Mouse (Mus musculus) megakaryocyte, embryonic 14.5 days (primary cell): Measurements from ENCODE around the gene Scarb1. TPM values are rescaled to one million over a fixed set of nuclear protein-coding genes. Genes with fewer than 3 reads are reported as not detected.

Source experiments
- H3K27me3 ChIP-seq: replicated peaks from 2 replicates; pipeline ENCODE3; 2012; ENCODE audit warnings: inconsistent platforms
- H3K36me3 ChIP-seq: replicated peaks from 2 replicates; pipeline ENCODE3; 2012; ENCODE audit warnings: low read length, inconsistent platforms, mixed read lengths
- H3K4me1 ChIP-seq: 2 replicates; pipeline ENCODE4 v1.6.1; 2012; ENCODE audit warnings: inconsistent platforms
- H3K4me3 ChIP-seq: replicated peaks from 2 replicates; pipeline ENCODE3; 2012; ENCODE audit warnings: moderate library complexity, mild to moderate bottlenecking, inconsistent platforms
- H3K9me3 ChIP-seq: 2 replicates; pipeline ENCODE4 v1.6.1; 2012; ENCODE audit warnings: inconsistent platforms
- FLI1 ChIP-seq: IDR thresholded peaks from 2 replicates; pipeline ENCODE4 v1.6.1; 2012; ENCODE audit warnings: low read length, inconsistent platforms, mixed read lengths
- GATA1 ChIP-seq: IDR thresholded peaks from 3 replicates; pipeline ENCODE4 v1.6.1; 2012; ENCODE audit warnings: mixed read lengths, low read length, inconsistent platforms, borderline replicate concordance
- polyA plus RNA-seq: library from polyadenylated mRNA; stranded (reverse); fragments of >175 nt; gene quantifications from 2 replicates; pipeline ENCODE4 v1.2.3, GENCODE M21; 2012; ENCODE audit warnings: low replicate concordance; ENCODE audit not compliant: insufficient read depth

Gene Scarb1
- polyA plus RNA-seq, 1 experiment = 138 TPM

GRCm38 (mm10) chr5:125291895-125292294 lies 49.0 kb downstream of the Scarb1 start:
- Histone ChIP-seq H3K4me3 (no peak overlapping the region), H3K9me3 (peaks cover 7% of the 10 kb centered on the region), H3K36me3 (peaks cover 98% of the 10 kb centered on the region), H3K27me3 (no peaks in the 10 kb centered on the region), H3K4me1 (peaks cover 18% of the 10 kb centered on the region)
- TF ChIP-seq GATA1 = no peak
- no peak for TF ChIP-seq FLI1

- H3K4me3 ChIP-seq = no peak overlapping the region
- H3K36me3 ChIP-seq = peaks cover 98% of the 10 kb centered on the region
- H3K9me3 ChIP-seq = peaks cover 6% of the 10 kb centered on the region
- H3K27me3 ChIP-seq = no peaks in the 10 kb centered on the region
- TF ChIP-seq GATA1 (no peak), FLI1 (no peak)
- peaks cover 18% of the 10 kb centered on the region for H3K4me1 ChIP-seq
These were observed 49.5 kb downstream of the Scarb1 start for GRCm38 (mm10) chr5:125291387-125291786.

- Histone ChIP-seq H3K9me3 (peaks cover 6% of the 10 kb centered on the region), H3K36me3 (peaks cover 96% of the 10 kb centered on the region), H3K27me3 (no peaks in the 10 kb centered on the region), H3K4me3 (peak overlapping the region; percentile 50), H3K4me1 (0 out of 2 replicates have a peak, but pooled peaks cover 4% of the 10 kb centered on the region)
- no peak for TF ChIP-seq FLI1
- TF ChIP-seq GATA1 = no peak
These were observed 53.7 kb downstream of the Scarb1 start for GRCm38 (mm10) chr5:125287053-125287655.

GRCm38 (mm10) chr5:125286090-125286489 lies 54.8 kb downstream of the Scarb1 start:
- H3K36me3 ChIP-seq = peaks cover 96% of the 10 kb centered on the region
- H3K9me3 ChIP-seq = peaks cover 6% of the 10 kb centered on the region
- TF ChIP-seq GATA1 = no peak
- no peak for TF ChIP-seq FLI1
- no peak overlapping the region for H3K4me3 ChIP-seq
- peaks cover 7% of the 10 kb centered on the region for H3K4me1 ChIP-seq
- H3K27me3 ChIP-seq = no peaks in the 10 kb centered on the region

GRCm38 (mm10) chr5:125283748-125284640 lies 56.9 kb downstream of the Scarb1 start:
- Histone ChIP-seq H3K27me3 (no peaks in the 10 kb centered on the region), H3K4me1 (peaks cover 25% of the 10 kb centered on the region), H3K4me3 (no peak overlapping the region), H3K9me3 (peaks cover 6% of the 10 kb centered on the region), H3K36me3 (peaks cover 95% of the 10 kb centered on the region)
- no peak for TF ChIP-seq GATA1
- no peak for TF ChIP-seq FLI1

GRCm38 (mm10) chr5:125279216-125279615 lies 61.7 kb downstream of the Scarb1 start:
- peaks cover 84% of the 10 kb centered on the region for H3K36me3 ChIP-seq
- no peak overlapping the region for H3K4me3 ChIP-seq
- no peaks in the 10 kb centered on the region for H3K27me3 ChIP-seq
- peaks cover 69% of the 10 kb centered on the region for H3K4me1 ChIP-seq
- TF ChIP-seq FLI1 (no peak), GATA1 (no peak)
- no peaks in the 10 kb centered on the region for H3K9me3 ChIP-seq

- Histone ChIP-seq H3K27me3 (no peaks in the 10 kb centered on the region), H3K4me1 (peaks cover 78% of the 10 kb centered on the region), H3K4me3 (no peak overlapping the region), H3K9me3 (no peaks in the 10 kb centered on the region), H3K36me3 (peaks cover 75% of the 10 kb centered on the region)
- TF ChIP-seq GATA1 (no peak), FLI1 (no peak)
These were observed 62.6 kb downstream of the Scarb1 start for GRCm38 (mm10) chr5:125278314-125278713.

- Histone ChIP-seq H3K27me3 (no peaks in the 10 kb centered on the region), H3K36me3 (peaks cover 67% of the 10 kb centered on the region), H3K4me1 (peaks cover 88% of the 10 kb centered on the region)
These were observed 63.6 kb downstream of the Scarb1 start for GRCm38 (mm10) chr5:125277313-125277712.

GRCm38 (mm10) chr5:125276765-125277164 lies 64.1 kb downstream of the Scarb1 start:
- TF ChIP-seq GATA1 (no peak), FLI1 (no peak)
- Histone ChIP-seq H3K27me3 (no peaks in the 10 kb centered on the region), H3K36me3 (peaks cover 61% of the 10 kb centered on the region), H3K4me3 (no peak overlapping the region), H3K4me1 (peaks cover 88% of the 10 kb centered on the region), H3K9me3 (no peaks in the 10 kb centered on the region)

More at GRCm38 (mm10) chr5:125277313-125277712, 63.6 kb downstream of the Scarb1 start:
- no peak for TF ChIP-seq GATA1
- no peak for TF ChIP-seq FLI1
- peak overlapping the region; percentile 56 for H3K4me3 ChIP-seq
- H3K9me3 ChIP-seq = no peaks in the 10 kb centered on the region

- Histone ChIP-seq H3K4me3 (peak overlapping the region; percentile 62), H3K9me3 (no peaks in the 10 kb centered on the region), H3K36me3 (peaks cover 48% of the 10 kb centered on the region), H3K27me3 (no peaks in the 10 kb centered on the region), H3K4me1 (peaks cover 97% of the 10 kb centered on the region)
- TF ChIP-seq GATA1 = no peak
- no peak for TF ChIP-seq FLI1
These were observed 65.6 kb downstream of the Scarb1 start for GRCm38 (mm10) chr5:125275315-125275714.
